Mouse (Mus musculus): Measurements from ENCODE around the gene Bhmt. TPM values are rescaled to one million over a fixed set of nuclear protein-coding genes. Genes with fewer than 3 reads are reported as not detected.
A peak's percentile ranks its signal among the peaks of the same experiment; 100 is the strongest.

Gene Bhmt
- total RNA-seq (2021), result 100 to 1,000 TPM in 1 of 2 experiments, 10 to 100 TPM in 1; 63.3 to 214 TPM
- long read RNA-seq, experiment 1, transcript Bhmt-201 (8 exons, 2,490 nt), result major isoform, 598 of 646 reads
- long read RNA-seq, experiment 1, partial matches to known transcripts, result 26 of 646 reads
- long read RNA-seq, experiment 1, other reads (novel, unspliced or antisense), result 22 of 646 reads
- long read RNA-seq, experiment 2, transcript Bhmt-201 (8 exons, 2,490 nt), result major isoform, 9 of 9 reads
- long read RNA-seq, experiment 2, partial matches to known transcripts, result 0 of 9 reads
- long read RNA-seq, experiment 2, other reads (novel, unspliced or antisense), result 0 of 9 reads

DNA sequence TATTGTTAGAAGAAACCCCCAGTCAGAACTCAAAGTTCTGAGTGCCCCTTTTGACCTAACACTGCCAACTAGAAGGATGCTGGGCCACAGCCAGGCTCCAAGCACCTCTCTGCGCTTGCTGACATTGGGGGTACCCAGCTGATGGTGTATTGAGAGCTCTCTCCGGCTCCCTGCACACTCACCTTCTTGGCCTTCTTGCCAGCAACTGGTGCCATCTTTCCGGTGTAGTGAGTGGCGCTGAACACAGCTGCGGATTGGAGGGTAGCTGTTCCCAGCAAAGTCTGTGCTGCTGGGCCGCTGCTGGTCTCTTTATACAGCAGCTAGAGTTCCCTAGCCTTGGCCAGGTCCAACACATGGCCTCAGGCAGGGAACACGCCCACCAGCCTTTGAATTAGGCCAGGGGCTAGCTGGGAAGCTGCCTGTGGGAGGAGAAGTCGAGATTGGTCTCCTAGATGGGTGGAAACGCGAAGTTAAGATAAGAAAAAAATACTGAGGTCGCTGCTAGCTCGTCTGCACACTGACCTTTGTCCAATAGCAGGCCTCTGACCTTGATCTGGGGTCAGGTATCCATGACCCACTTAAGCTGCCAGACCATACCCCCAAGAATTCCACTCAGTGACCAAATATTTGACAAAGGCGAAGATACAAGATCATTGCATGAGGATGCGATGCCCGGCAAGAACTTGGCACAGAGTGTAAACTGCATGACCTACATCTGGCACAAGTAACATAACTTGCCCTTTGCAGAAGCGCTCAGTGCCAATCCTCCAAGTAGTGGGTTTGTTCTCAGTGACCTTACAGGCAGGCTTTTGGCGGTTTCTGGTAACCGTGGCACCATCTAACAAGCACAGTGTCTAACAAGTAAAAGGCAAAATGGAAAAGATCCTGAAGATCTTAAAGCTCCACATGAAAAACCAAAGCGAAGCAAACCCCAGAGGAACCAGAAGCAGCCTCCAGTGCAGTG, at the start of gene Bhmt:
TSS of gene Bhmt (minus strand) at position 680 of the 964 bp plus-strand sequence.
- DNase-seq, result peak; percentile 12

- no peak for DNase-seq
Measured at GRCm38 (mm10) chr13:93687321-93687720, 49.6 kb upstream of the Bhmt start.

DNA sequence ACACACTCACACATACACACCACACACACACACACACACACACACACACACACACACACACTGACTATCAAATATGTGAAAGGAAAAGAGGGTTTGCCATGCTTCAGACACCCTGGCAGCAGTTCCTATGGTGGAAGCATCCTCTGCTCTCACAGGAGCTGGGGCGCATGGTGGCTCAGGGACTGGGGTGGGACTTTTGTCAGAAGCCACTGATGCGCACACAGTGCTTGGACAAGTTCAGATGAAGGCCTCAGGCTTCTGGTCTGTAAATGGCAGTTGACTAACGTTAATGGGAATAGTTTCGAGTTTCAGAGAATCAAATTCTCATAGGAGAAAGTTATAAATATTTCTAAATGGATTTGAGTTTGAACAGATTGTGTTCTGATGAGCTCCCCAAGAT, 47.5 kb upstream of the Bhmt start:
- DNase-seq, result no peak

GRCm38 (mm10) chr13:93683336-93683735, 45.6 kb upstream of the Bhmt start:
- DNase-seq, result no peak

DNA sequence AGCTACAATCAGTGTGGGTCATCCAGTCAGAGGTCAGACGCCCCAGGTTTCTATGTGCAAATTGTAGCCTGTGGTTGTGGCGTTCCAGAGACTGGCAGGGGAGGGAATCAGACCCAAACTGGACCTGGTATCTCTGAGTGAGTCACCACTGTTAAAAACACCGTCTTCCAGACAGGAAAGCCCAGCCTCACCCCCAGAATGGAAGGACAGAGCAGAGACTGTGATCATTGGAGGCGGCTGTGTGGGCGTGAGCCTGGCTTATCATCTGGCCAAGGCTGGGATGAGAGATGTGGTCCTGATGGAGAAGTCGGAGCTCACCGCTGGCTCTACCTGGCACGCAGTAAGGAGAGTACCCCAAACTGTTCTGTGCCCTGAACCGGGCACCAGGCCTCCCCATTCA, 39.1 kb upstream of the Bhmt start:
- no peak for DNase-seq

DNA sequence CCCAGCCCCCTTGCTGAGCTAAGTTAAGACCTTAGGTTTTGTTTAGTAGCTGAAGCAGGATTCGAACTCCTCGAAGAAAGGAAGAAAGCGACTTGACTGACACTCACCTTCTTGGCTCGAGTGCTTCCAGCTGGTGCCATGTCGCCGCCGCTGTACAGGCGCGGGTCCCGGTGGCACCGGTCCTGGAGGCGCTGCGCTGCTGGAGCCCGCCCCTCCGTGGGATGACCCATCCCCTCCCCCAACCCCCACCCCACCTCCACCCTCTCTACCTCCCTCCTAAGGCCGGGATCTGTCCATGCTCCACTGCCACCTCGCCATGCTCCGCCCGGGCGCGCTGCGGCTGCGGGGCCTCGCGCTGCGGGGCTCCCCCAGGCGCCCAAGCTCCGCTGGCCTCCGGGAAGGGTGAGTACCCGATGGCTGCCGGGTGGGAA, 36.4 kb upstream of the Bhmt start, which contains the start of the genes Bhmt2 and Dmgdh:
TSS of gene Bhmt2 (minus strand) at position 172 of the 431 bp plus-strand sequence.
TSS of gene Dmgdh (plus strand) at position 303 of the 431 bp plus-strand sequence.
- DNase-seq, result peak; percentile 23

- no peak for DNase-seq
Measured at GRCm38 (mm10) chr13:93673296-93673695, 35.5 kb upstream of the Bhmt start.

DNA sequence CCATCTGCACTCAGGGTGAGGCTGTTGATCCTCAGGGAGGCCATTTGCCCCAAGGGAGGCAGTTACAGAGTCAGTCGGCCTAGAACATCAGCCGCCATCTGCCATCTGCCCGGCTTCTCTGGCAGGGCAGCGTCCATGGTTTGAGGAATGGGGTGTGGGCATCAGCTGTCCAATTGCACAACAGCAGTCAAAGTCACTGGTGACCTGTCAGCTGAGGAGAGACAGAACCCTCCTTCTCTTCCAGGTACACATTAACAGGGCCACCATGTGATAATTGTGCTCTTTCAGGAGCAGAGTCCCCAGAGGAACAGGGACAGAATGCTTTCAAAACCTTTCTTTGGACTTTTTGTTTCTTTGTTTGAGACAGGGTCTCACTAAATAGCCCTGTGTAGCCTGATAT, 34.6 kb upstream of the Bhmt start:
- no peak for DNase-seq

GRCm38 (mm10) chr13:93667586-93667985, 29.8 kb upstream of the Bhmt start:
- DNase-seq, result no peak

GRCm38 (mm10) chr13:93657941-93658340, 20.2 kb upstream of the Bhmt start:
- no peak for DNase-seq

- DNase-seq, result no peak
Measured at GRCm38 (mm10) chr13:93653382-93653781, 15.6 kb upstream of the Bhmt start.

DNA sequence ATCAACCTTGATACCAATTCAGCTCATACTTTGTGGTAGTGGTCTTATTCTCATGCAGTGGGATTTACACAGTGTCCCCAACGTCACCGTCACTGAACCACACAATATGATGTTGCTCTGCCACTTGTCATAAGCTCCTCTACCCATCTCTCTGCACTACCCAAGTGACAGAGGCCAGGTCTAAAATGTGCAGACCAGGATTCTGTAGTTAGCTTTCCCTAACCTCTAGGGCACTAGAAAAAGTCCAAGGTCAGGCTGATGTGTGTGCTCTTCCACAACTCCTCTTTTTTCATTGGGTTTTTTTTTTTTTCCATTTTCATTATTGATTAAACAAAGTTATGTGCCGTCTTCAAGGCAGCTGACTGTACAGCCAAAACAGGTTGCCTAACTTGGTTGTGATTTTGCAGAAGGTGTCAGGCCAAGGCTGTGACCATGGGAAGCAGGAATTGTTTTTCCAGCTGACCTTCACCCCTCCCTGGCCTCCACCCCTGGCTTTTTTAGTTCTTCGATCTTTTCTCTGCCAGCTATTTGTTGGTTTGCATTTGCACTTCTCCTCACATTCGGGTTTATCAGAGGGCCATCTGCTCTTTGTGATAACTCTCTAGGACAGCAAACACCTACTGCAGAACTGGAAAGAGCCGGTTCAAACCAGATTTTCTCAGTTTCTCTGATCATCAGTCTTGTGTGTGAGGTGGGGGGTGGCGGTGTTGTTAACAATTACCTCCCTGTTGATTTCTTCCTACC, 10.8 kb upstream of the Bhmt start:
- peak; percentile 43 for DNase-seq

DNA sequence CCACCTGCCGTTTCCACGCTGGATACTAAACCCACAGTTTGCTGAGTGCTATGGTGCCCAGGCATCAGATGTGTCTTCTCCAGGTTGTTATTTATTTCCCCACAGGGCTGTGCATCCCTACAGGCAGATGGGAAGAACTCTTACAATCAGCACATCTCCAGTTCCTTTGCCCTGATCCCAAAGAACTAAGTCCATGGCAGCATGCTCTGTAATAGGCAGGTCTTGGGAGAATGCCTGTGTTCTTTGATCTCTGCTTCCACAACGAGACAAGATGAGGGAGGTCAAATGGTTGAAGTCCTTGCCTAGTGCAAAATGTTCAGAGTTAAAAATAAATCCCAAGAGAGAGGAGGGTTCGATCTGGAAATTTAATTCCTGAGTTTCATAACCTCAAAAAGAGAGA, 1.9 kb upstream of the Bhmt start:
- DNase-seq, result no peak

DNA sequence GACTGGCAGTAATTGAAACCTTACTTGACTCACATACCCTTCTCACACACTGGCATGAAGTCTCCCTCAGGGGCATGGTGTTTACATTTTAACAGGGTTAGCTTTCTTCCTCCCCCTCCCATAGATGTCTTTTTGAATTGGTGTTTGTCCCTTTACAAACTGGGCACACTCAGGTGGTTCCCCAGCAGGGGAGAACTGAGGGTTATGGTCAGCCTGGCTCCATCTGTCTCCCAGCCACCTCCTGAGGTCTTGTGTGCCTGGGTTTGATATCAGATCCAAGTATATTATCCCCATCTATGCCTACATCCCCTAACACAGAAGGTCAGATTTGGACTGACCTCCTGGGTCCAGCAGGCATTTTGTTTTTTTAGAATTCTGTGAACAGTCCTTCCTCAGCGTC, 1.2 kb downstream of the Bhmt start:
- DNase-seq, result no peak

- DNase-seq, result no peak
Measured at GRCm38 (mm10) chr13:93632927-93633326, 4.8 kb downstream of the Bhmt start.

DNA sequence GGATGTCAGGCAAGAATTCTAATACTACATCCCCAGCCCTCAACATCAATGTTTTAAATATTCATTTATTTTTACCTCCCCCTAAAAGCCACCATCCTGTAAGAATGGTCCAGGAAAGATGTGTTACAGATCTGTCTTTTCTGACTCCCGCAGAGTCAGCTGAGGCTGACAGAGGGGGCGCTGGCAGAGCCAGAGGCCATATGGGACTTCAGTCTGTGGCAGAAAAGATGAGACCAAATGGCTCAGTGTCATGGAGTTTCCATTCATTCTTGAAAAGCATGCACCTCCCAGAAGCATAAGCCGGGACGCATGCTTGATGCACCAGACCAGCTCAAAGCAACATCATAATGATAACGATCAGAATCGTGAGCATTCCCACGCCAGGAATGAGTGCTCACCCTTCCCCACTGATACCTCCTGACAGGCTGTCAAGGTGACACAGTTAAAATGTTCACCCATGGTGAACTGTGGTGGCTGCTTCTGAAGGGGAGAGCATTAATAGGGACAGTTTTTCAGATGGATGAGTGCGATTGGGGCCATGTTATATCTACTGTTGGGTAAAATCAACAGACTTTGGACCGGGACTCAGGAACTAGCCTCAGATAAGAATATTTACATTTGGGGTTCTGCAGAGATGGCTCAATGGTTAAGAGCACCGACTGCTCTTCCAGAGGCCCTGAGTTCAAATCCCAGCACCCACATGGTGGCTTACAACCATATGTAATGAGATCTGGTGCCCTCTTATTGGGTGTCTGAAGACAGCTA, 6.6 kb downstream of the Bhmt start:
- DNase-seq, result no peak

GRCm38 (mm10) chr13:93628861-93629260, 8.9 kb downstream of the Bhmt start:
- no peak for DNase-seq

DNA sequence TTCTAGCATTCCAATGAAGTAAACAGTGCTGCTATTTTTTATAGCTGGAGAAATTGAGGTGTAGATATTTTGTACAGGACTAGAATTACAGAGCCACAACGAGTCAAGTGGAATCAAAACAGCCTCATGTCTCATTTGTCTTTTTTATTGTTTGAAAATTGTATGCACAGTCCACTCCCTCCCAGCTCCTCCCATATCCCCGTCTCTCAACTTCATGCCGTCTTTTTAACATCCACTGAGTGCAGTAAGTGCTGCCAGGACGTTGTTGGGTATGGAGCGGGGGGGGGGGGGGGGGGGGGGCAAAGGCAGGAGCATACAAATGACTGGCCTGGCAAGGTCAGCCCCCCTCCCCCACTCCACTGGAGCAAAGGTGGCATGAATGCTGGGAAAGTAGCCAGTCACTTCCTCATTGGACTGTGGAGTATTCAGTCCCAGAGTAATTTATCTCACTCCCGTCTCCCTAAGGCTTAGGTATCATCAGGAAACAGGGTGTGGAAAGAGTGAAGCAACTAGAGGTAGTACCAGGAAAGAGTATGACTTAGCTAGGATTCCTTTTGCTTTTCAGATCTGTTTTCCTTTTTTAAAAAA, 23.3 kb downstream of the Bhmt start:
- DNase-seq, result peak; percentile 63

DNA sequence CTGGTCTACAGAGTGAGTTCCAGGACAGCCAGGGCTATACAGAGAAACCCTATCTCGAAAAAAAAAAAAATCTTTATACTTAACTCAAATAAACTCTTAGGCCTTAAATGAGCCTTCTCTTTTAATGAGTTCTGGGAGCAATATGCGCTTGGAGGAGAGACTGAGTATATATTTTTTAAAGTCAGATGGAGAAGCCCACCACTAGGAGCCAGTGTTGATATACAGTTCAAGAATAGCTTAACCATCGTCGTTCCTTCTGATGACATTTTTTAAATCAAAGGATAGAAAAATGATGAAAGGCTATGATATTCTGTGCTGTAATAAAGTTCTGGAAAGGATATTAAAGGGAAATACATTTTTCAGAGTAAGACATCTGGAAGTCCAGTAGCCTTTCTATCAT, 24.0 kb downstream of the Bhmt start:
- no peak for DNase-seq

- peak; percentile 88 for DNase-seq
Measured at GRCm38 (mm10) chr13:93612660-93613607, 24.8 kb downstream of the Bhmt start.
